Mouse (Mus musculus) testis, adult 2 months (tissue): ENCODE measurements around the gene Lenep.

Source experiments
- CTCF ChIP-seq: fragments of 200-500 bp; IDR thresholded peaks from 2 replicates; pipeline ENCODE4 v1.5.1; 2012; ENCODE audit warnings: low read depth, mild to moderate bottlenecking, inconsistent platforms, low read length, moderate library complexity; ENCODE audit not compliant: control insufficient read depth, insufficient read depth, insufficient replicate concordance
- POLR2A ChIP-seq: fragments of 200-500 bp; IDR thresholded peaks from 2 replicates; pipeline ENCODE4 v1.6.1; 2012; ENCODE audit warnings: low read depth, mild to moderate bottlenecking, inconsistent platforms, low read length, moderate library complexity; ENCODE audit not compliant: control insufficient read depth

GRCm38 (mm10) chr3:89395806-89396653, 6.6 kb downstream of the Lenep start:
- TF ChIP-seq CTCF (peak; percentile 72), POLR2A (no peak)
